Mouse (Mus musculus) heart, postnatal 36 days (tissue): ENCODE measurements around the gene Calm1. TPM values are rescaled to one million over a fixed set of nuclear protein-coding genes. Genes with fewer than 3 reads are reported as not detected.

Experiments used
- total RNA-seq, 2 experiments: library from RNA; stranded (reverse); gene quantifications; 2 replicates each; pipeline ENCODE4 v1.2.3; 2021

The Calm1 gene
- total RNA-seq, 2 experiments from 2014 or later, result 223 to 265 TPM

Other genes starting within 250 kb of the Calm1 start
- gene Kcnk13, start 234.9 kb upstream of the Calm1 start, total RNA-seq, result under 1 TPM; 0.36 to 0.38 TPM
- 100 to 1,000 TPM; 129 to 147 TPM for gene Psmc1, start 89.3 kb upstream of the Calm1 start, total RNA-seq
- 10 to 100 TPM; 10.4 to 11.5 TPM for gene Nrde2, start 39.8 kb upstream of the Calm1 start, total RNA-seq